Mouse (Mus musculus): ENCODE data around the gene Draxin. TPM values are rescaled to one million over a fixed set of nuclear protein-coding genes. Genes with fewer than 3 reads are reported as not detected.
A peak's percentile ranks its signal among the peaks of the same experiment; 100 is the strongest.

Gene Draxin
- polyA plus RNA-seq, 1 experiment, result 5.6 TPM

- H3K4me1 ChIP-seq (ENCODE audit: control insufficient read depth, insufficient read depth, low read length), result peaks cover 7% of the 10 kb centered on the region; the same call in 1 of the 2 replicates
- WGBS, result 82% methylated on average over 4 of the region's 4 CpGs
- H3K27ac ChIP-seq (ENCODE audit: control insufficient read depth, insufficient read depth, low read depth, low read length, poor library complexity), result no peak overlapping the region
- H3K4me3 ChIP-seq (replicated peaks; ENCODE audit: control insufficient read depth, low read depth, low read length), result no peak overlapping the region
- TF ChIP-seq POLR2A (IDR thresholded peaks at IDR 0.05; ENCODE audit: borderline replicate concordance, control insufficient read depth, low read depth, low read length), result no peak
Measured at GRCm38 (mm10) chr4:148089166-148089565, 41.3 kb downstream of the Draxin start.

- 6% methylated on average over 34 of the region's 34 CpGs for WGBS
- Histone ChIP-seq H3K4me3 (replicated peaks; ENCODE audit: control insufficient read depth, low read depth, low read length) (peak within 1 kb of the TSS; percentile 62), H3K4me1 (ENCODE audit: control insufficient read depth, insufficient read depth, low read length) (peaks cover 8% of the 10 kb centered on the region; the same call in 1 of the 2 replicates), H3K27ac (ENCODE audit: control insufficient read depth, insufficient read depth, low read depth, low read length, poor library complexity) (peak within 1 kb of the TSS; percentile 58)
- TF ChIP-seq POLR2A (IDR thresholded peaks at IDR 0.05; ENCODE audit: borderline replicate concordance, control insufficient read depth, low read depth, low read length) (peak; percentile 50; the same call in 1 of the 2 replicates), CTCF (IDR thresholded peaks at IDR 0.05; ENCODE audit: control insufficient read depth, insufficient read depth, low read length) (no peak)
Measured at GRCm38 (mm10) chr4:148087907-148088527, 42.5 kb downstream of the Draxin start, which contains the start of gene Agtrap. Gene Agtrap, minus strand, starts transcription at chr4:148088031.

GRCm38 (mm10) chr4:148087091-148087906, 43.2 kb downstream of the Draxin start:
- 3% methylated on average over 30 of the region's 30 CpGs for WGBS
- H3K27ac ChIP-seq (ENCODE audit: control insufficient read depth, insufficient read depth, low read depth, low read length, poor library complexity), result peak overlapping the region; percentile 58
- peaks cover 8% of the 10 kb centered on the region; the same call in 1 of the 2 replicates for H3K4me1 ChIP-seq (ENCODE audit: control insufficient read depth, insufficient read depth, low read length)
- TF ChIP-seq POLR2A (IDR thresholded peaks at IDR 0.05; ENCODE audit: borderline replicate concordance, control insufficient read depth, low read depth, low read length), result no peak
- TF ChIP-seq CTCF (IDR thresholded peaks at IDR 0.05; ENCODE audit: control insufficient read depth, insufficient read depth, low read length), result no peak
- H3K4me3 ChIP-seq (replicated peaks; ENCODE audit: control insufficient read depth, low read depth, low read length), result peak overlapping the region; percentile 62

DNA sequence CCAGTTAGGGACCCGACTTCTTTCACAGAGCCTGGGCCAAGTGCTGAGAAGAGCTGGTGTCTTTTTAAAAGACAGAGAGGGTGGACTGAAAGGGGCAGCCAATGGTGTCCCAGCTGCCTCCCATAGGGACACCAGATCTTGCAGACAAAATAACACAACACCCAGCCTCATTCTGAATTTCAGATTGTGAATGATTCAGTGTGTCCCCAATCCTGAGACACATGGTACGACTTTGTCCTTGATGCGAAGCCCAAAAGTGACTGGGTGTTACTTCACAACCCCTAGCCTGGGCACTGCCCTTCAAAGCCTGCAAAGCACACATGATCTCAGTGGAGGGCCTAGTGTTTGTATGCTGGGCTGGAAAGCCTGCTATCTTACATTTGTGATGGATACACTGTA, 44.6 kb downstream of the Draxin start:
- H3K27ac ChIP-seq (ENCODE audit: control insufficient read depth, insufficient read depth, low read depth, low read length, poor library complexity), result peak overlapping the region; percentile 19; the same call in 1 of the 2 replicates
- peaks cover 8% of the 10 kb centered on the region; the same call in 1 of the 2 replicates for H3K4me1 ChIP-seq (ENCODE audit: control insufficient read depth, insufficient read depth, low read length)
- H3K4me3 ChIP-seq (replicated peaks; ENCODE audit: control insufficient read depth, low read depth, low read length), result peak overlapping the region; percentile 39
- 50% methylated on average over 3 of the region's 3 CpGs for WGBS
- TF ChIP-seq CTCF (IDR thresholded peaks at IDR 0.05; ENCODE audit: control insufficient read depth, insufficient read depth, low read length) (no peak), POLR2A (IDR thresholded peaks at IDR 0.05; ENCODE audit: borderline replicate concordance, control insufficient read depth, low read depth, low read length) (no peak)

DNA sequence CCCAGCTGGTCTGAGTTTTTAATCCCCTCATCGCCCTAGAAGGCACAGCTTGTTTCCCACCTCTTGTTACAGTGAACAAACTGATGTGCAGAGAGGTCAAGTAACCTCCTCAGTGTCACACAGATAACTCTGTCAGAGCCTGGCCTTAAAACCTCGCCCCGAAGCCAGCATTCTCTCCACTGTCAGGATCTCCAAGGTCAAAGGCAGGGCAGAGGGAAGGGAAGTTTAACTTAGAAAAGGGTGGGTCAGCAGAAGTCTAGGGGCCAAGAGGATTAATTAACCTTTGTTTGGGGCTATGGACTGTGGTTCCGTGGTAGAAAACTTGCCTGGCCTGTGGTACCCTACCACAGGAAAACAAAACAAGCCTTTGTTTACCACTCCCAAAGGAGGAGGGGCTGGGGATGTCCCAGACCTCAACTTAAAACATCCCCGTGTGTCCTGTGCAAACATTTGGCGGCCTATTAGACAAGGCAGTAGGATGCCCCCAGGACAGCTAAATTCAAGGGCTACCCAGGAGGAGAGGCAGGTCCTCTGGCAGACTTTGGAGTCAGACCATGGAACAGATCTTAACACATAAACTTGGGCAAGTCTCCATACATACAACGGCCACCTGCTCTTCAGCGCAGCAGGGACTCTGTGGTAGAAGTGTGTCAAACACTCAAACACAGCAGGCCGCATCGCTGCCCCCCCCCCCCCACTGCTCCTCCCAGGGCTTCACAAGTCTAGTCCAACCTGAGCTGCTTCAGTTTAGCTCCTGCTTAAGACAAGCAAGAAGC, 45.2 kb downstream of the Draxin start:
- Histone ChIP-seq H3K4me1 (ENCODE audit: control insufficient read depth, insufficient read depth, low read length) (peaks cover 8% of the 10 kb centered on the region; the same call in 1 of the 2 replicates), H3K27ac (ENCODE audit: control insufficient read depth, insufficient read depth, low read depth, low read length, poor library complexity) (no peak overlapping the region), H3K4me3 (replicated peaks; ENCODE audit: control insufficient read depth, low read depth, low read length) (no peak overlapping the region)
- TF ChIP-seq CTCF (IDR thresholded peaks at IDR 0.05; ENCODE audit: control insufficient read depth, insufficient read depth, low read length) (no peak), POLR2A (IDR thresholded peaks at IDR 0.05; ENCODE audit: borderline replicate concordance, control insufficient read depth, low read depth, low read length) (no peak)
- 40% methylated on average over 10 of the region's 10 CpGs for WGBS

GRCm38 (mm10) chr4:148084261-148084714, 46.2 kb downstream of the Draxin start:
- Histone ChIP-seq H3K4me1 (ENCODE audit: control insufficient read depth, insufficient read depth, low read length) (peaks cover 8% of the 10 kb centered on the region; the same call in 1 of the 2 replicates), H3K27ac (ENCODE audit: control insufficient read depth, insufficient read depth, low read depth, low read length, poor library complexity) (no peak overlapping the region), H3K4me3 (replicated peaks; ENCODE audit: control insufficient read depth, low read depth, low read length) (no peak overlapping the region)
- TF ChIP-seq POLR2A (IDR thresholded peaks at IDR 0.05; ENCODE audit: borderline replicate concordance, control insufficient read depth, low read depth, low read length) (no peak), CTCF (IDR thresholded peaks at IDR 0.05; ENCODE audit: control insufficient read depth, insufficient read depth, low read length) (no peak)
- WGBS, result 42% methylated on average over 8 of the region's 8 CpGs

GRCm38 (mm10) chr4:148083176-148083899, 47.2 kb downstream of the Draxin start:
- H3K4me1 ChIP-seq (ENCODE audit: control insufficient read depth, insufficient read depth, low read length), result peaks cover 5% of the 10 kb centered on the region; the same call in 1 of the 2 replicates
- 13% methylated on average over 21 of the region's 21 CpGs for WGBS
- H3K27ac ChIP-seq (ENCODE audit: control insufficient read depth, insufficient read depth, low read depth, low read length, poor library complexity), result peak overlapping the region; percentile 26
- no peak overlapping the region for H3K4me3 ChIP-seq (replicated peaks; ENCODE audit: control insufficient read depth, low read depth, low read length)
- TF ChIP-seq POLR2A (IDR thresholded peaks at IDR 0.05; ENCODE audit: borderline replicate concordance, control insufficient read depth, low read depth, low read length) (no peak), CTCF (IDR thresholded peaks at IDR 0.05; ENCODE audit: control insufficient read depth, insufficient read depth, low read length) (no peak)
